16 mouse cellular contexts compared by ENCODE assay signal in genomic region chr1:43067551-43067950, GRCm38 (mm10).
"Had no signal": no experiment of that assay in that cellular context is flagged by ENCODE, and none has a peak within 500 bp of the region (broad histone marks: within the 10 kb centered on the region; RNA-seq: fewer than 3 reads in every experiment).

No protein-coding gene starts in this region.

- H3K9ac ChIP-seq: lung, embryonic 15.5 days; midbrain, embryonic 13.5 days; midbrain, embryonic 15.5 days; neural tube, embryonic 12.5 days; stomach, embryonic 15.5 days had no signal

- H3K4me3 ChIP-seq: lung, embryonic 15.5 days; megakaryocyte, embryonic 14.5 days; midbrain, embryonic 13.5 days; midbrain, embryonic 15.5 days; neural tube, embryonic 12.5 days; stomach, embryonic 15.5 days had no signal

- DNase-seq: lung, adult 2 months; lung, postnatal 14 days; right cerebral cortex, postnatal 14 days; thymus, adult 2 months; thymus, postnatal 25 days; thymus, postnatal 4 days had no signal

- ATAC-seq: lung, postnatal 0 days; midbrain, embryonic 13.5 days; midbrain, embryonic 15.5 days had no signal

- H3K27ac ChIP-seq: lung, embryonic 15.5 days; macrophage; midbrain, embryonic 13.5 days; midbrain, embryonic 15.5 days; neural tube, embryonic 12.5 days; stomach, embryonic 15.5 days; stomach, postnatal 0 days had no signal

- H3K4me2 ChIP-seq: lung, embryonic 15.5 days; midbrain, embryonic 11.5 days; midbrain, embryonic 13.5 days; midbrain, embryonic 15.5 days; neural tube, embryonic 12.5 days; stomach, embryonic 15.5 days had no signal

- H3K9me3 ChIP-seq: lung, embryonic 15.5 days; megakaryocyte, embryonic 14.5 days; midbrain, embryonic 13.5 days; midbrain, embryonic 15.5 days; neural tube, embryonic 12.5 days; stomach, embryonic 15.5 days had no signal

- H3K27me3 ChIP-seq: lung, embryonic 15.5 days; megakaryocyte, embryonic 14.5 days; midbrain, embryonic 13.5 days; midbrain, embryonic 15.5 days; neural tube, embryonic 12.5 days; stomach, embryonic 15.5 days had no signal

- H3K4me1 ChIP-seq: lung, embryonic 15.5 days; midbrain, embryonic 13.5 days; neural tube, embryonic 12.5 days; stomach, embryonic 15.5 days had no signal
